In genomic region chr15:7322599-7323311, GRCm38 (mm10) we compare ENCODE assay signal across 17 mouse cellular contexts.
"Had no signal": no experiment of that assay in that cellular context is flagged by ENCODE, and none has a peak within 500 bp of the region (broad histone marks: within the 10 kb centered on the region; RNA-seq: fewer than 3 reads in every experiment).

No protein-coding gene starts in this region.

- H3K27me3 ChIP-seq: liver, embryonic 13.5 days; megakaryocyte, embryonic 14.5 days; midbrain, embryonic 13.5 days; neural tube, embryonic 13.5 days had no signal

- H3K27ac ChIP-seq: left cerebral cortex, adult 2 months; liver, embryonic 13.5 days; midbrain, embryonic 10.5 days; midbrain, embryonic 13.5 days; neural tube, embryonic 13.5 days had no signal

- H3K4me3 ChIP-seq: left cerebral cortex, adult 2 months; liver, embryonic 13.5 days; megakaryocyte, embryonic 14.5 days; midbrain, embryonic 10.5 days; midbrain, embryonic 13.5 days; myocyte; neural tube, embryonic 13.5 days had no signal

- H3K4me1 ChIP-seq: liver, embryonic 13.5 days; megakaryocyte, embryonic 14.5 days; midbrain, embryonic 10.5 days; midbrain, embryonic 13.5 days; neural tube, embryonic 13.5 days had no signal

- DNase-seq: kidney, adult 18-20 months; kidney, adult 9 months; kidney, postnatal 14 days; kidney, postnatal 4 days; layer of hippocampus, postnatal 36 days; liver, embryonic 13.5 days; thymus, adult 2 months; thymus, postnatal 14 days; thymus, postnatal 4 days had no signal

- ATAC-seq: intestine, embryonic 16.5 days; midbrain, embryonic 13.5 days; midbrain, embryonic 16.5 days had no signal

- H3K4me2 ChIP-seq: liver, embryonic 13.5 days; midbrain, embryonic 13.5 days; neural tube, embryonic 13.5 days had no signal

- H3K36me3 ChIP-seq: liver, embryonic 13.5 days; midbrain, embryonic 10.5 days; midbrain, embryonic 13.5 days; neural tube, embryonic 13.5 days had no signal

- H3K9ac ChIP-seq: liver, embryonic 13.5 days; midbrain, embryonic 13.5 days; neural tube, embryonic 13.5 days had no signal

- H3K9me3 ChIP-seq: liver, embryonic 13.5 days; megakaryocyte, embryonic 14.5 days; midbrain, embryonic 10.5 days; midbrain, embryonic 13.5 days; neural tube, embryonic 13.5 days had no signal
